Mouse (Mus musculus) ES-Bruce4 (cell line): ENCODE measurements at regions not wholly inside any gene's neighbourhood (a gene's known extent, or its start where the extent isn't known, plus 50 kb on each side); places are given as distances from the start of the nearest gene placed in this dataset.

ENCODE experiments used
- EP300 ChIP-seq: IDR thresholded peaks from 2 replicates; pipeline ENCODE4 v1.6.1; 2011; ENCODE audit warnings: low read depth, low read length; ENCODE audit not compliant: insufficient read depth
- POLR2A ChIP-seq: IDR thresholded peaks from one replicate; pipeline ENCODE4 v1.8.1; 2011; ENCODE audit warnings: low read length; ENCODE audit not compliant: insufficient read depth

DNA sequence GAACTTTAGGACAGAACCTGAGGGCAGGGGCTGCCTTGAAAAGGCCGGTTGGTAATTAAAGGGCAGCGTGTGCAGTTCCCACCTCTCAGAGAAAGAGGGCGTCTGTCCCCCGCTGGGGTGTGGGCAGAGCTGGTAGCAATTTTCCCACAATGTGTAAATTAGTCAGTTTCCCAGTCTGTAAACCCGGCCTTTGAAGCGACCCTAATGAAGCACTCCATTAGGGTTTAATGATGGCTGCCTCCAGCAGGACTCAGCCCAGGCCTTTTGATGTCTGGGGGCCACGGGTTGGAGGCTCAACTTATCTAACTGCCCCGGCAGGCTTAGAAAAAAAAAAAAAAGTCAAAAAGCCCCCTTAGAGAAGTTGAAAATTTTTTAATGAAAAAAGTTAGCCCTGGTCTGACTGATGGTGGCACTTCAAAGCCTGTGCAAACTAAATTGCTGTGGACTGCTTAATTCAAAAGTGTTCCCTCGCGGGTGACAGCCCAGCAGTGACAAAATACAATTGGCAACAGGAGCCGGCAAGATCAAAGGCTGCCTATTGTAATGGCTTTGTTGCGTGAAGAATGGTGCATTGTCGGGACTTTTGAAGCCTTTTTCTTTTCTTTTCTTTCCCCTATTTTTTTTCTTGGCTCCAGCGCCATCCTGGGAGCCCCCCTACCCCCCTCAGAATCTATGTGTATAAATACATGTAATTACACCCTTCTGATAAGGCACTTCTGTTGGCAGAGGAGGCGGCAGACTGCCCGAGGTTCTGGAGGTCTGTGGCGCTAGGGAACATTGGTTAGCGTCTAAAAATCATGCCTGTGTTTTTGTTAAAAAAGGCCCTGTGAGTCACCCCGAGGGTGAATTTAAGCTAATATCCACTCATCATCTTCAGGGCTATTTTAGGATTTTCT lies 71.3 kb upstream of the Msx1 start:
- TF ChIP-seq POLR2A: no peak
- TF ChIP-seq EP300: no peak
